Mouse (Mus musculus) activated CD4-positive, CD25-positive, alpha-beta regulatory T cell, adult 9 weeks (primary cell): ENCODE data around the gene Mageb16. TPM values are rescaled to one million over a fixed set of nuclear protein-coding genes. Genes with fewer than 3 reads are reported as not detected.

Source experiments
- polyA plus RNA-seq: library from polyadenylated mRNA; unstranded; fragments of 100-300 nt; shearing (Covaris generic); gene quantifications from one replicate; pipeline ENCODE4 v1.2.1, GENCODE M21; 2017

Gene Mageb16
- not detected for polyA plus RNA-seq

DNA sequence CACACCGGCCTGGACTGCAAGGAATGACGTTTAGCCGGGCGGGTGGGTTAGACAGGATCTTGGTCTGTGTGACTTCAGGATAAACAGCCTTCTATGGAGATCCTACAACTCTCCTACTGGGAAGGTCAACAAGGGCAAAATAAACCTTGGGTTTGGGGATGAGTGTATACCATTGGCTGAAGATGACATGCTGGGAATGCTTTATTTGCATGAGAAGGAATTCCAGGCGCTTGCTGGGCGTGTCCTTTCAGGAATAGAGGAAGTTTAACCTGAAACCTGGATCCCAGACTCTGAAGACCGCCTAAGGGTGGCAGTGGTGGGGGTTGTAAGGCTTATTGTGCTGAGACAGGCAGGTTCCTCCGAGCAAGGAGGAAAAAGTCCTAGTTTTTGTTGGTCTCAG is at the start of gene Mageb16:
Gene Mageb16, minus strand, starts transcription at position 25 of the 400 bp plus-strand sequence.

Other genes with a start within 250 kb of the Mageb16 start
- gene Gm7173, start 154.2 kb downstream of the Mageb16 start, polyA plus RNA-seq = not detected